Mouse (Mus musculus) lung, postnatal 4 days (tissue): ENCODE measurements at regions not wholly inside any gene's neighbourhood (a gene's known extent, or its start where the extent isn't known, plus 50 kb on each side); places are given as distances from the start of the nearest gene placed in this dataset.

Source experiments
- DNase-seq, 2 experiments: peaks; one replicate each; pipeline ENCODE4 v3.0.0; 2021

- no peak for DNase-seq
These were observed 145.4 kb upstream of the Stx16 start for GRCm38 (mm10) chr2:173930606-173931177.

- no peak for DNase-seq
These were observed 140.4 kb upstream of the Stx16 start for GRCm38 (mm10) chr2:173935706-173936105.

- no peak for DNase-seq
These were observed 138.3 kb upstream of the Stx16 start for GRCm38 (mm10) chr2:173937531-173938439.

GRCm38 (mm10) chr2:173938440-173938787 is 137.7 kb upstream of the Stx16 start:
- DNase-seq: no peak

- DNase-seq: no peak
These were observed 130.7 kb upstream of the Stx16 start for GRCm38 (mm10) chr2:173945441-173945840.

- no peak for DNase-seq
These were observed 127.5 kb upstream of the Stx16 start for GRCm38 (mm10) chr2:173948586-173948985.

GRCm38 (mm10) chr2:173950164-173950891 is 125.8 kb upstream of the Stx16 start:
- DNase-seq: no peak

GRCm38 (mm10) chr2:173966111-173966510 is 110.0 kb upstream of the Stx16 start:
- DNase-seq: peak in 1 of 2 experiments; percentile 1

GRCm38 (mm10) chr2:173970789-173971188 is 105.3 kb upstream of the Stx16 start:
- no peak for DNase-seq

- DNase-seq: peak in 1 of 2 experiments; percentile 2
These were observed 99.6 kb upstream of the Stx16 start for GRCm38 (mm10) chr2:173976314-173977053.

- peak in 1 of 2 experiments; percentile 2 for DNase-seq
These were observed 98.7 kb upstream of the Stx16 start for GRCm38 (mm10) chr2:173977236-173978053.

GRCm38 (mm10) chr2:173978138-173978765 is 97.9 kb upstream of the Stx16 start:
- DNase-seq: peak in 1 of 2 experiments; percentile 2

- DNase-seq: peak in 1 of 2 experiments; percentile 4
These were observed 95.1 kb upstream of the Stx16 start for GRCm38 (mm10) chr2:173981036-173981435.

GRCm38 (mm10) chr2:173987516-173987915 is 88.6 kb upstream of the Stx16 start:
- DNase-seq: no peak

- DNase-seq: no peak
These were observed 88.2 kb upstream of the Stx16 start for GRCm38 (mm10) chr2:173987921-173988320.

GRCm38 (mm10) chr2:173988641-173989336 is 87.3 kb upstream of the Stx16 start:
- no peak for DNase-seq

GRCm38 (mm10) chr2:173990664-173991063 is 85.4 kb upstream of the Stx16 start:
- peak in 1 of 2 experiments; percentile 37 for DNase-seq

GRCm38 (mm10) chr2:173991447-173991846 is 84.7 kb upstream of the Stx16 start:
- DNase-seq: no peak

- no peak for DNase-seq
These were observed 84.1 kb upstream of the Stx16 start for GRCm38 (mm10) chr2:173992041-173992440.

GRCm38 (mm10) chr2:173993431-173993955 is 82.6 kb upstream of the Stx16 start:
- no peak for DNase-seq
